Mouse (Mus musculus) gonadal fat pad, adult 2 months (tissue): ENCODE measurements around the gene Serpinc1. TPM values are rescaled to one million over a fixed set of nuclear protein-coding genes. Genes with fewer than 3 reads are reported as not detected.
"Not testable (repeated sequence)": the region's sequence is repeated elsewhere in the genome, so short reads cannot be mapped to it uniquely, and the experiment has no call there.

Experiments
- DNase-seq: peaks from one replicate; pipeline ENCODE4 v3.0.0-alpha.2; 2012; ENCODE audit warnings: low read depth
- polyA plus RNA-seq: library from polyadenylated mRNA; depleted of rRNA; stranded (reverse); fragments of >200 nt; gene quantifications from 2 replicates; pipeline ENCODE4 v1.2.3, GENCODE M21; 2012; rRNA removed

Serpinc1 gene
- polyA plus RNA-seq, result 0.36 and 4.0 TPM in 2 replicates

DNA sequence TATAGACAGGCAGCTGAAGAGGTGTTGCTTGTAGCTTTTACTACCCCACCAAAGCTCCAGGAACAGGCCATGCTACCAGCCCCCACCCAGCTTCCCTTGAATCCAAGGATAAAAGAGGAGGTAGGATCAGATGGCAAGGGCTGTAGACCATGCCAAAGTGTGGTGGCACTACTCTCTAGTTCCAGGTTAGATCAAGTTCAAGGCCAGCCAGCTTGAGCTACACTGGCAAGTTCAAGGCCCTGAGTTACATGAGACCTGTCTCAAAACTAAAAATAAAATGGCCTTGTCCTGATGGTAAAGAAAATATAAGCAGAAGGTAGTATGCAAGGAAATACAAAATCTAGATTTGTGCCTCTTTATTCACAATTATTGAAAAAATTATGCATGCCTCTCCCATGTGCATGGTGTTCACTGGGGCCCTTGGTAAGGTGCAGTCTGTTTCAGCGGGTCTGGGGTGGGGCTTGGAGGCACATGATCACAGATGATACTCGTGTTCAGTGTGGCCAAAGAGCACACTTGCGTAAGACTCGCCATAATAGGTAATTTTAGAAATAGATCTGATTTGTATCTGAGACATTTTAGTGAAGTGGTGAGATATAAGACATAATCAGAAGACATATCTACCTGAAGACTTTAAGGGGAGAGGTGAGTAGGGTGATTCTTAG, at the start of gene Serpinc1:
Gene Serpinc1 (plus strand): TSS at position 515 of the 665 bp plus-strand sequence.
- no peak for DNase-seq

GRCm38 (mm10) chr1:160931320-160931719, 47.1 kb upstream of the Serpinc1 start:
- DNase-seq, result no peak

DNA sequence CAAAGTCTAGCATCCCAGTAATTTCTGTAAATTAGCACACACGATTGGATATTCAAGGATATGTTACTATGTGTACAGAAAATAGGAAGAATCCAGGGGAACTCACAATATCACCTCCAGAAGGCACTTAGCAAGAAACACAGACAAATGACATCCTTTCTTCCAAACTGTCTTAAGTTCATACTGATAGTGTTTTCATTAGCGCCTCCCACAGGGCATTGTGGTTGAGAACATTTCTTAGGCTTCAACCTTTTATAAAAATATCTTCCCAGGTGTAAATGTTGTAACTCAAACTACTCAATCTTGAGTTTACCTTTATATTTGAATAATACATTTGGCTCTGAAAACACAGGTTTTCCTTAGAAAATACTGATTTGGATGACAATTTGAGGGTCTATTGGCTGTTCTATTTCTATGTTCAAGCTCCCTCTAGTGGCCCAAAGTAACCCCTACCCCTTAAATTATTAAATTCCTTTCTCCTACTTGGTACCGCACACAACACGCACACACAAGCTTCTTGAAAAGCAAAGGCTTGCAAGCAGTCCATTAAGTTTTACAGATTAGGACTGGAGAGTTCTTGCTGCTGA, 44.4 kb upstream of the Serpinc1 start:
- DNase-seq, result no peak

GRCm38 (mm10) chr1:160935551-160935950, 42.8 kb upstream of the Serpinc1 start:
- no peak for DNase-seq

DNA sequence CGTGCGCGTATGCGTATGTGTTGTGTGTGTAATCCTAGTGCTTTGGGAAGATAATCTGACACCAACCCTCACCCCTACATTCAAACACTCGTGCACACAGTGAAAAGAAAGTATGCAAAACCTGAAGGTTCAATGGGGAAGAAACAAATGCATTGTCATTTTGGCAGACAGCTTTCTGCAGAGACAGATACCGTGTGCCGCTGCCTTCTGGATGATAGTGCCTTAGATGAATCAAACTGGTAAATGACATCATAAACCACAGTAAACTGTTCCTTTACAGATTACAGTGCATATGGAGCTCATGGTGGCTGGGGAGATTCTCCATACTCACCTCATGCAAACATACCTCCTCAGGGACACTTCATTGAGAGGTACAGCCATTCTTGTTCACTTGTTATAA, 15.2 kb upstream of the Serpinc1 start:
- no peak for DNase-seq

GRCm38 (mm10) chr1:160967268-160967667, 11.1 kb upstream of the Serpinc1 start:
- no peak for DNase-seq

- no peak for DNase-seq
Measured at GRCm38 (mm10) chr1:160968643-160969042, 9.7 kb upstream of the Serpinc1 start.

GRCm38 (mm10) chr1:160980021-160980420, 1.6 kb downstream of the Serpinc1 start:
- no peak for DNase-seq

DNA sequence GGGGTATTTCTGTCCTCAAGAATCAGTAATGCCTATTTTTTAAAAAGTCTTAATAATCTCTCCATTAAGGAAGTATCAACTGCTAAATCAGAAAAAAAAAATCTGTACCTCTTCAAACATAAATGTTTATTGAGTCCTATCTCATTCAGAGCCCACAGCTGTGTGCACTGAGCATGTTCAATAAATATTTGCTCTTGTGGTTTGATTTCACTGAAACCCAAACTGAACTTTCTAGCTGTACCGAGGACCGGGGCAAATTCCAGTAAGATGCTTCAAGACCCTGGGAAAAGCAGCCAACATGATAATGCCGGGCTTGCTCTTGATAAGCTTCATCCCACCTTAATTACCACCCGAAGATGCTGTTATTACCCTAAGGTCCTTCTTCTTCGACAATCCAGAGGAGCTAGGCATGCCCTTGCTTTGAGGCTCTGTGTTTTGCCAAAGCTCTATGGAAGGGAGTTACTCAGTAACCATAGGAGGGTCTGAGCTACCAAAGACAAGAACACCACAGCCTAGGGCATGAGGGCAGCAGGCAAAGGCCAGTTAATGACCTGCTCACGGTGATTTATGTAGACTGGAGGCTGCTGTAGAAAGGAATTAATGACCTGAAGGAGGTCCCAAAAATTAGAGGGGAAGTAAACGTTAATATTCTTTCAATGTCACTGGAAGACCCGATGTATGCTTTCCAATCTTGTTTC, 2.3 kb downstream of the Serpinc1 start:
- no peak for DNase-seq

DNA sequence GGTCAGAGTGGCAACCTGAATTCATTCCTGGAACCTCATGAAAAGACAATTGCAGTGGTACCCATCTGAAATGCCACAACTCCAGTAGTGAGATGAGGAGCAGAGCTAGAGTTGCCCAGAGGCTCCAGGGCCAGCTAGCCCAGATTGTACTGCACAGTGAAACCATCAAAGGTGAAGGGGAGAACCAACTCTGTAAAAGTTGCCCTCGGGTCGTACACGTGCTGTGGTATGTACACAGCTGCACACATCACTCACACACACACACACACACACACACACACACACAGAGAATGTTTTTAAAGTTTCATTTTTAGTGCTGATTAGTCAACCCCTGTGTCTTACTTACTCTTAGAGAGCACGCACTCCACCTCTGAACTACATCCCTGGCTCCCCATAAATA, 3.0 kb downstream of the Serpinc1 start:
- no peak for DNase-seq

DNA sequence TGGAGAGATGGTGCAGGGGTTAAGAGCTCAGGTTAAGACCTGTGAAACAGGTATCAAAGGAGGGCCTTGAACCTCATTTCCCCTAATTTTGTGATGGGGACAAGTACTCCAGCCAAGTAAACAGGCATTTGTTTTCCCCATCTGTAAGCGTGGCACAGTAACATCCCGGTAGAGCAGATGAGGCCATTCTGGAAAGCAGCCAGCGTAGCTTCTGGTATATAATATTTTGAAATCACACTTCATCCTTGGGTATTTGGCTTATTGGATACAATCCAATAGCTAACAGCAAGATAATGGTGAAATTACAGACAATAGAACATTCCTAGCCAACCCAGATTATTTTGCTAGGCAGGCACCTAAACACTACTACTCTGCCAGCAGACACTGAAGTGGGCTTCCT, 4.5 kb downstream of the Serpinc1 start:
- DNase-seq, result peak; percentile 59

DNA sequence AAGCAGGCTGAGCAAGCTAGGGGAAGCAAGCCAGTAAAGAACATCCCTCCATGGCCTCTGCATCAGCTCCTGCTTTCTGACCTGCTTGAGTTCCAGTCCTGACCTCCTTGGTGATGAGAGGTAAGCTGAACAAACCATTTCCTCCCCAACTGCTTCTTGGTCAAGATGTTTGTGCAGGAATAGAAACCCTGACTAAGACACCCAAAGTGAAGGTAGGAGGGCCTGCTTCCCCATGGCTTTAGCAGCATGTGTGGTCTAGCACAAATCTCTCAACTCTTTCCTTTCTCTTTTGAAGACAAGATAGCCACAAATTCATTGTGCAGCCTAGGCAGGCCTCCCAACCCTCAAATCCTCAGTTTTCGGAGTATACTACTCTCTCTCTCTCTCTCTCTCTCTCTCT, 6.3 kb downstream of the Serpinc1 start:
- DNase-seq, result not testable (repeated sequence)

DNA sequence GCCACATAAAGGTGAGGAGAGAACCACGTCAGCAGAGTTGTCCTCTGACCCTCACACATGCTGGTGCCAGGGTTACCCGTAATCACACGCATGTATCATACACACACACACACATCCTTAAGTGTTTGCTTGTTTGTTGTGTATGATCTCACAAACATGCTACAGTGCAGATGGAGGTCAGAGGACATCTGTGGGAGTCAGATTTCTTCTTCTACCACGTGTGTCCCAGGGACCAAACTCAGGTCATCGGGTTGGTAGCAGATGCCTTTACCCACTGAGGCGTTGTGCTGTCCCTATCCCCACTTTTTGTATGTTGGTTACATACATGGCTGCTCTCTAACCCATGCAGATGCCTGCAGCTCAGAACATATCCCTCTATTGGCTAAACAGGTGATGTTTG, 7.1 kb downstream of the Serpinc1 start:
- no peak for DNase-seq

DNA sequence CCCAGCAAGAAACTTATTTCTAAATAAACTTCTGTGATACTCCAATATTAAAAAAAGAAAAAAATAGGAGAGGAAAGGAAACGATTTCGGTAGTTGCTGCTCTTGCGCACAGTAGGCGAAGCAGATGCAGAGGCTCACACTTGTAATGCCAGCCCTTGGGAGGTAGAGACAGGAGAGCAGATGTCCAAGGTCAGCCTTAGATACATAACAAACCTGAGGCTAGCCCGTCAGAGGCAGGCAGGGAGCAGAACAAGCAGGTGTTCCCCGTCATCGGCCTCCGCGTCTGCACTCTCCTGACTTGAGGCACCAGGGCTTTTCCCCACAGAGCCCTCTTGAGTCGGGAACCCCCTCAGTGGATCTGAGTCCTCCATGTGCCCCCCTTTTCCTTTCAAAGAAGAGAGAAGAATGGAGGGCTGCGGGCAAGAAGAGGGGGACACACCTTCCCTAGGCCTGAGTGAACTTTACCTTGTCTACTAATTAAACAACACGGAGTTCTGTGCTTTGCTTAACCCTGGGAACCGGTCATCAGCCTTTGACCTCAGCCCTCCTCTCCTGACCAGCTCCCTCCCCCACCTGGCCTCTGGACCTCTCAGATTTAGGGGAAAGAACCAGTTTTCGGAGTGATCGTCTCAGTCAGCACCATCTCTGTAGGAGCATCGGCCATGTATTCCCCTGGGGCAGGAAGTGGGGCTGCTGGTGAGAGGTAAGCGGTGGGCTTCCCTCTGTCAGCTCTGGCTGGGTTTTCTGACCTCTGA, 8.7 kb downstream of the Serpinc1 start:
- no peak for DNase-seq

- DNase-seq, result no peak
Measured at GRCm38 (mm10) chr1:160989395-160989794, 11.0 kb downstream of the Serpinc1 start.

- no peak for DNase-seq
Measured at GRCm38 (mm10) chr1:160993851-160994250, 15.5 kb downstream of the Serpinc1 start.

GRCm38 (mm10) chr1:161004942-161005341, 26.6 kb downstream of the Serpinc1 start:
- DNase-seq, result no peak

DNA sequence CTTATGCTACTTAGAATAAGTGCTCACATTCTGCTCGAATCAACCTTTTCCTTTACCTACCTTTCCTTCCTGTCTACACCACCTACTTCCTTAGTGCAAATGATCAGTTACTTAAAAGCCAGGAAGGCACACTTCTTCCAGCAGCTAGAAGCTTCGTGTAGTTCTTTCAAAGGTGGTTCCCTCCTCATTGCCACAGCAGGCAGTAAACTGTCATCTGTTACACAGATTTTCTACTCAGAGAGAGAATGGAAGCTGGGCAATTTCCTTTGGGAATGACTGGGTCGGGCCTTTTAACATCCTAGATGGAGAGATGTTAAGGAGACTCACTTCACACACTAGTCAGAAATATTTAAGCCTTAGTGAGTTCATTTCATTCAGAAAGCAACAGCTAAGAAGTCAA, 27.1 kb downstream of the Serpinc1 start:
- no peak for DNase-seq

DNA sequence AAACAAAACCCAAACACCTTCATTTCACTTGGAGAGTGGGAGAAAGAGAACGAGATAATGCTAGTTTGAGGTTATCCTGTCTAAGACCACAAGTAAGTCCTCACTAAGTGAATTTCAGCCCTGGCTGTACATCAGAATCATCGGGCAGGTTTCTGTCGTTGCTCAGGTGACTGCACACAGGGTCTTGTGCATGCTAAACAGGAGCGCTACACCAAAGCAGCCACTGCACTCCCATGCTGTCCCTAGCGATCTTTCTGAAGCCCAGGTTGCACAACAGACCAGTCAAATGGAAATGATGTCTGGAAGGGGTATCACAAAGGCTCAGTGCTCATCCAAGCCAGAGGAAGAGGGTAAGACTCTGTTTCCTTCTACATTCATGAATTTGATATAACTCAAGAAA, 28.1 kb downstream of the Serpinc1 start:
- no peak for DNase-seq

- no peak for DNase-seq
Measured at GRCm38 (mm10) chr1:161008038-161008437, 29.7 kb downstream of the Serpinc1 start.

GRCm38 (mm10) chr1:161010436-161010835, 32.1 kb downstream of the Serpinc1 start:
- no peak for DNase-seq

DNA sequence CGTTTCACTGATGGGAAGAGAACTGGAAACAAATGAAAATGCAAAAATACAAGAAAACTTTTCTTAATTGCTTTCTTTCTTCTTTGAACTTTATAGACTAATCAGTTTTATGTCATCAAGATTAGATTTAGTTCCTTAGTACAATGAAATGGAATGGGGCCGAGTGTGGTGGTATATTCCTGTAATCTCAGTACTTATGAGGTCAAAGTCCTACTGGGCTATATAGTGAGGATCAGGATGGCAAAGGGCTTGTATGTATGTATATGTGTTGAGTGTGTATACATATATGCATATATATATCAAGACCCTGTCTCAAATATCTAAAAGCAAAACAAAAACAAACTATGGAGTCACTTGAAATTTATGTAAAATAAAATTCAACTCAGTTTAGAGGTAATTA, 38.0 kb downstream of the Serpinc1 start:
- DNase-seq, result no peak
